Mouse (Mus musculus): ENCODE data around the gene Emc6. TPM values are rescaled to one million over a fixed set of nuclear protein-coding genes. Genes with fewer than 3 reads are reported as not detected.

Gene Emc6
- total and polyA plus RNA-seq, 3 experiments, result 179 to 211 TPM; not detected in 1

- Histone ChIP-seq H3K79me2 (ENCODE audit: control insufficient read depth, insufficient read depth, low read length, poor library complexity) (no peaks in the 10 kb centered on the region), H3K4me3 (ENCODE audit: control insufficient read depth in 1 of 2, insufficient read depth in 1 of 2, low read depth in 2 of 2, low read length in 2 of 2) (no peak overlapping the region), H3K36me3 (ENCODE audit: control insufficient read depth in 1 of 2, insufficient read depth in 2 of 2, low read length in 2 of 2) (no peaks in the 10 kb centered on the region), H3K27ac (ENCODE audit: control insufficient read depth, low read depth, low read length) (no peak overlapping the region), H3K27me3 (ENCODE audit: control insufficient read depth in 1 of 2, insufficient read depth in 2 of 2, low read length in 2 of 2) (no peaks in the 10 kb centered on the region), H3K9me3 (replicated peaks; ENCODE audit: insufficient read depth, low read length) (no peaks in the 10 kb centered on the region), H3K9ac (ENCODE audit: control insufficient read depth, low read depth, low read length, poor library complexity, severe bottlenecking) (no peak overlapping the region), H3K4me1 (ENCODE audit: control insufficient read depth in 1 of 2, insufficient read depth in 2 of 2, low read length in 2 of 2) (no peaks in the 10 kb centered on the region)
- DNase-seq (ENCODE audit: low read depth, low spot score), result no peak
- no peak for TF ChIP-seq ELF1 (IDR thresholded peaks at IDR 0.05; ENCODE audit: low read depth, low read length)
- TF ChIP-seq TCF12 (IDR thresholded peaks at IDR 0.05; ENCODE audit: low read depth, low read length), result no peak
- TF ChIP-seq MAX (IDR thresholded peaks at IDR 0.05; ENCODE audit: low read length), result no peak
- TF ChIP-seq ZMIZ1 (IDR thresholded peaks at IDR 0.05; ENCODE audit: low read depth, low read length), result no peak
- TF ChIP-seq ZNF384 (IDR thresholded peaks at IDR 0.05; ENCODE audit: low read depth, low read length), result no peak
- TF ChIP-seq EP300 (IDR thresholded peaks at IDR 0.05; ENCODE audit: low read depth in 1 of 2, low read length in 2 of 2), result no peak
- TF ChIP-seq TBP (IDR thresholded peaks at IDR 0.05; ENCODE audit: low read depth, low read length), result no peak
- no peak for TF ChIP-seq GATA1 (IDR thresholded peaks at IDR 0.05; ENCODE audit: low read depth, low read length)
- TF ChIP-seq USF2 (IDR thresholded peaks at IDR 0.05; ENCODE audit: borderline replicate concordance in 1 of 2, insufficient read depth in 1 of 2, low read depth in 1 of 2, low read length in 2 of 2), result no peak
- no peak for TF ChIP-seq E2F4 (IDR thresholded peaks at IDR 0.05; ENCODE audit: borderline replicate concordance, low read depth, low read length)
- TF ChIP-seq USF1 (IDR thresholded peaks at IDR 0.05; ENCODE audit: low read depth, low read length), result no peak
- no peak for TF ChIP-seq ETS1 (IDR thresholded peaks at IDR 0.05; ENCODE audit: low read depth, low read length)
- no peak for TF ChIP-seq NRF1 (IDR thresholded peaks at IDR 0.05; ENCODE audit: insufficient read depth, low read depth, low read length, poor library complexity, severe bottlenecking)
- TF ChIP-seq CHD2 (IDR thresholded peaks at IDR 0.05; ENCODE audit: low read length), result no peak
- TF ChIP-seq CTCF (IDR thresholded peaks at IDR 0.05 in 2 of 3, conservative IDR thresholded peaks at IDR 0.05 in 1 of 3; ENCODE audit: control insufficient read depth in 1 of 3, insufficient read depth in 1 of 3, low read depth in 2 of 3, low read length in 3 of 3, poor library complexity in 1 of 3, severe bottlenecking in 1 of 3), result no peak
- TF ChIP-seq MEF2A (IDR thresholded peaks at IDR 0.05; ENCODE audit: extremely low read depth, insufficient replicate concordance, low read depth, low read length, poor library complexity, severe bottlenecking), result no peak
- no peak for TF ChIP-seq TAL1 (IDR thresholded peaks at IDR 0.05; ENCODE audit: low read length)
- no peak for TF ChIP-seq GABPA (IDR thresholded peaks at IDR 0.05; ENCODE audit: low read depth, low read length)
Measured at GRCm38 (mm10) chr11:73220651-73221050, 43.8 kb upstream of the Emc6 start.

GRCm38 (mm10) chr11:73219671-73220070, 42.8 kb upstream of the Emc6 start:
- no peak overlapping the region for H3K27ac ChIP-seq (ENCODE audit: control insufficient read depth, low read depth, low read length)
- no peaks in the 10 kb centered on the region for H3K9me3 ChIP-seq (replicated peaks; ENCODE audit: insufficient read depth, low read length)
- H3K36me3 ChIP-seq (ENCODE audit: control insufficient read depth in 1 of 2, insufficient read depth in 2 of 2, low read length in 2 of 2), result no peaks in the 10 kb centered on the region
- TF ChIP-seq MYB (IDR thresholded peaks at IDR 0.05; ENCODE audit: low read depth, low read length), result no peak
- TF ChIP-seq KAT2A (conservative IDR thresholded peaks at IDR 0.05; ENCODE audit: low read depth, low read length), result no peak
- no peak for TF ChIP-seq TBP (IDR thresholded peaks at IDR 0.05; ENCODE audit: low read depth, low read length)
- no peak for TF ChIP-seq USF2 (IDR thresholded peaks at IDR 0.05; ENCODE audit: borderline replicate concordance in 1 of 2, insufficient read depth in 1 of 2, low read depth in 1 of 2, low read length in 2 of 2)
- no peak for TF ChIP-seq ETS1 (IDR thresholded peaks at IDR 0.05; ENCODE audit: low read depth, low read length)
- TF ChIP-seq ZMIZ1 (IDR thresholded peaks at IDR 0.05; ENCODE audit: low read depth, low read length), result no peak
- no peak for TF ChIP-seq CHD1 (IDR thresholded peaks at IDR 0.05; ENCODE audit: low read depth, low read length)
- peak; percentile 21; the same call in 1 of the 2 replicates for TF ChIP-seq SMC3 (IDR thresholded peaks at IDR 0.05; ENCODE audit: low read depth, low read length)
- TF ChIP-seq E2F4 (IDR thresholded peaks at IDR 0.05; ENCODE audit: borderline replicate concordance, low read depth, low read length), result no peak
- TF ChIP-seq CHD2 (IDR thresholded peaks at IDR 0.05; ENCODE audit: low read length), result no peak
- TF ChIP-seq MYC (IDR thresholded peaks at IDR 0.05; ENCODE audit: low read depth, low read length), result no peak
- TF ChIP-seq TCF12 (IDR thresholded peaks at IDR 0.05; ENCODE audit: low read depth, low read length), result no peak
- no peak for TF ChIP-seq ZKSCAN1 (IDR thresholded peaks at IDR 0.05; ENCODE audit: low read depth, low read length)
- TF ChIP-seq CTCF (IDR thresholded peaks at IDR 0.05 in 2 of 3, conservative IDR thresholded peaks at IDR 0.05 in 1 of 3; ENCODE audit: control insufficient read depth in 1 of 3, insufficient read depth in 1 of 3, low read depth in 2 of 3, low read length in 3 of 3, poor library complexity in 1 of 3, severe bottlenecking in 1 of 3), result peak; percentile 21 to 32 (median 24); a peak in 3 of 6 replicates
- TF ChIP-seq USF1 (IDR thresholded peaks at IDR 0.05; ENCODE audit: low read depth, low read length), result no peak
- TF ChIP-seq ZC3H11A (IDR thresholded peaks at IDR 0.05; ENCODE audit: low read depth, low read length), result no peak
- no peak for TF ChIP-seq MAZ (IDR thresholded peaks at IDR 0.05; ENCODE audit: low read depth, low read length)
- TF ChIP-seq UBTF (IDR thresholded peaks at IDR 0.05; ENCODE audit: borderline replicate concordance, insufficient read depth, low read depth, low read length), result no peak
- no peaks in the 10 kb centered on the region for H3K79me2 ChIP-seq (ENCODE audit: control insufficient read depth, insufficient read depth, low read length, poor library complexity)
- no peak for DNase-seq (ENCODE audit: low read depth, low spot score)
- H3K27me3 ChIP-seq (ENCODE audit: control insufficient read depth in 1 of 2, insufficient read depth in 2 of 2, low read length in 2 of 2), result no peaks in the 10 kb centered on the region
- no peak overlapping the region for H3K4me3 ChIP-seq (ENCODE audit: control insufficient read depth in 1 of 2, insufficient read depth in 1 of 2, low read depth in 2 of 2, low read length in 2 of 2)
- H3K9ac ChIP-seq (ENCODE audit: control insufficient read depth, low read depth, low read length, poor library complexity, severe bottlenecking), result no peak overlapping the region
- no peaks in the 10 kb centered on the region for H3K4me1 ChIP-seq (ENCODE audit: control insufficient read depth in 1 of 2, insufficient read depth in 2 of 2, low read length in 2 of 2)

Measured in MEL (cell line).